Mouse (Mus musculus): ENCODE results near the gene Pdzd7. TPM values are rescaled to one million over a fixed set of nuclear protein-coding genes. Genes with fewer than 3 reads are reported as not detected.

Gene Pdzd7
- total RNA-seq, 1 experiment = 0.45 TPM

DNA sequence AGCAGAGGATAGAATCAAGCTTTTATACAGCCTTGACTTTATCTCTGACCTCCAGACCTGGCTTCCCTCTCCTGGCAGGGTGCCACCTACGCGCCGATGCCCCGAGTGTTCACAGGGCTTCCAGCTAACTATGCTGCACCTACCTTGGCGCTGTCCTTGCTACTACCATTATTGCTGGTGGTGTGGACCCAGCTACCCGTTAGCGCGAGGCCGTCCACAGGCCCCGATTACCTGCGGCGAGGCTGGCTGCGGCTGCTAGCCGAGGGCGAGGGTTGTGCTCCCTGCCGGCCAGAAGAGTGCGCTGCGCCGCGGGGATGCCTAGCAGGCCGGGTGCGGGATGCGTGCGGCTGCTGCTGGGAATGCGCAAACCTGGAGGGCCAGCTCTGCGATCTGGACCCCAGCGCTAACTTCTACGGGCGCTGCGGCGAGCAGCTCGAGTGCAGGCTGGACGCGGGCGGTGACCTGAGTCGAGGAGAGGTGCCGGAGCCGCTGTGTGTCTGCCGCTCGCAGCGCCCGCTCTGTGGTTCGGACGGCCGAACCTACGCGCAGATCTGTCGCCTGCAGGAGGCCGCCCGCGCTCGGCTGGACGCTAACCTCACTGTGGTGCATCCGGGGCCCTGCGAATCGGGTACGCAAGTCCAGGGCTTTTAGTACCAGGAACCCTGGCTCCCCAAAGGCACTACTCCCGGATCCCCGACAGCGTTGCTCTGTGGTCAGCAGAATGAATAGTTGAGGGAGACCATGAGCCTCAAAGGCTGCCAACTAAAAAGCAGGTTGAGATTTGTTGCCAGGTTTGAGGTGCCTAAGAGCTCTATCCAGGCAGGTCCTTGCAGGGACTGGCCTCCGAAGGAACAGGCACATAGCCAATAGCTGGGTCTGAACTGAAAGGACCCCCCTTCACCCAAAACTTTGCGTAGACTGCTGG is 31.3 kb upstream of the Pdzd7 start:
- Histone ChIP-seq H3K4me3 (ENCODE audit: insufficient read depth in 1 of 2, low read depth in 1 of 2, low read length in 2 of 2, poor library complexity in 1 of 2, severe bottlenecking in 1 of 2) (peak overlapping the region; percentile 53 to 64), H3K9me3 (ENCODE audit: control insufficient read depth, insufficient read depth, low read depth, low read length) (no peaks in the 10 kb centered on the region), H3K4me1 (ENCODE audit: control insufficient read depth in 2 of 2, insufficient read depth in 2 of 2, low read length in 2 of 2, poor library complexity in 1 of 2) (peaks cover 5 to 6% of the 10 kb centered on the region in 2 experiments; a peak in 3 of 4 replicates), H3K27ac (ENCODE audit: insufficient read depth, low read depth, low read length, poor library complexity, severe bottlenecking) (no peak overlapping the region), H3K36me3 (ENCODE audit: control insufficient read depth, insufficient read depth, low read length, poor library complexity, severe bottlenecking) (no peaks in the 10 kb centered on the region), H3K9ac (ENCODE audit: insufficient read depth, low read depth, low read length, poor library complexity, severe bottlenecking) (peak overlapping the region; percentile 46)
- in situ Hi-C loops (cut with MboI; ENCODE audit: low sequenced_read_pairs in 2 of 2, unreplicated experiment in 2 of 2) = no loop called here
- no peak for DNase-seq (ENCODE audit: low read depth, low spot score)
- TF ChIP-seq MAFK (IDR thresholded peaks at IDR 0.05; ENCODE audit: insufficient read depth, low read depth, low read length) (no peak), ZC3H11A (IDR thresholded peaks at IDR 0.05; ENCODE audit: borderline replicate concordance, low read depth, low read length) (no peak), ZNF384 (IDR thresholded peaks at IDR 0.05; ENCODE audit: low read depth, low read length) (no peak), HCFC1 (IDR thresholded peaks at IDR 0.05; ENCODE audit: borderline replicate concordance, insufficient read depth, low read length) (no peak), CHD2 (IDR thresholded peaks at IDR 0.05; ENCODE audit: low read depth, low read length) (no peak)

DNA sequence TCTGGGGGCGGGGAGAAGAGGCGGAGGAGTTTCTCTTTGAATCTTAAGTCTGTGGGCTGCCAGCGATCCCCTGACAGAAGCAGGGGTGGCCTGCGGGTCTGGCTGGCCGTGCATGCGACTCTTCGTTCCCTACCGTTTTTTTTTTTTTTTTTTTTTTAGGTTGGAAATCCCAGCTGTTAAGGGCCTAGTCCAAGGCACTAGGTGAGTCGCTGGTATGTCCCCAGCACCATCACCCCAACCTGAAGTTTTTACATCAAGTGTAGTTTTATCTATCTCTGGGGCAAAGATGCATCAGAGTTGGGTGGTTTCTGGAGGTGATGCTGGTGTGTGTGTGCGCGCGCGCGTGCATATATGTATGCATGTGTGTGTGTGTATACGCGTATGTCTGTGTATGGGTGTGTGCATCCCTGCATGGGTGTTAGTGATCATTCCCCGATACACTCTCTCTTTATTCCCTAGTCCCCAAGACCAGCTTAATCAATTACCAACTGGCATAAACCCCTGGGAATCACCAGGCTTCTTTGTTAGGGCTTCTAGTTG is 30.6 kb upstream of the Pdzd7 start:
- no peak overlapping the region for H3K9ac ChIP-seq (ENCODE audit: insufficient read depth, low read depth, low read length, poor library complexity, severe bottlenecking)
- H3K4me1 ChIP-seq (ENCODE audit: control insufficient read depth in 2 of 2, insufficient read depth in 2 of 2, low read length in 2 of 2, poor library complexity in 1 of 2) = peaks cover 0 to 6% of the 10 kb centered on the region in 2 experiments; a peak in 2 of 4 replicates
- TF ChIP-seq ZC3H11A (IDR thresholded peaks at IDR 0.05; ENCODE audit: borderline replicate concordance, low read depth, low read length) = no peak
- no peak for TF ChIP-seq HCFC1 (IDR thresholded peaks at IDR 0.05; ENCODE audit: borderline replicate concordance, insufficient read depth, low read length)
- TF ChIP-seq CHD2 (IDR thresholded peaks at IDR 0.05; ENCODE audit: low read depth, low read length) = no peak
- no peak for TF ChIP-seq MAFK (IDR thresholded peaks at IDR 0.05; ENCODE audit: insufficient read depth, low read depth, low read length)
- TF ChIP-seq ZNF384 (IDR thresholded peaks at IDR 0.05; ENCODE audit: low read depth, low read length) = no peak
- no peaks in the 10 kb centered on the region for H3K9me3 ChIP-seq (ENCODE audit: control insufficient read depth, insufficient read depth, low read depth, low read length)
- in situ Hi-C loops (cut with MboI; ENCODE audit: low sequenced_read_pairs in 2 of 2, unreplicated experiment in 2 of 2) = no loop called here
- no peak overlapping the region for H3K27ac ChIP-seq (ENCODE audit: insufficient read depth, low read depth, low read length, poor library complexity, severe bottlenecking)
- no peaks in the 10 kb centered on the region for H3K36me3 ChIP-seq (ENCODE audit: control insufficient read depth, insufficient read depth, low read length, poor library complexity, severe bottlenecking)
- peak overlapping the region; percentile 48 to 72; a peak in 2 of 4 replicates for H3K4me3 ChIP-seq (ENCODE audit: insufficient read depth in 1 of 2, low read depth in 1 of 2, low read length in 2 of 2, poor library complexity in 1 of 2, severe bottlenecking in 1 of 2)
- DNase-seq (ENCODE audit: low read depth, low spot score) = no peak

DNA sequence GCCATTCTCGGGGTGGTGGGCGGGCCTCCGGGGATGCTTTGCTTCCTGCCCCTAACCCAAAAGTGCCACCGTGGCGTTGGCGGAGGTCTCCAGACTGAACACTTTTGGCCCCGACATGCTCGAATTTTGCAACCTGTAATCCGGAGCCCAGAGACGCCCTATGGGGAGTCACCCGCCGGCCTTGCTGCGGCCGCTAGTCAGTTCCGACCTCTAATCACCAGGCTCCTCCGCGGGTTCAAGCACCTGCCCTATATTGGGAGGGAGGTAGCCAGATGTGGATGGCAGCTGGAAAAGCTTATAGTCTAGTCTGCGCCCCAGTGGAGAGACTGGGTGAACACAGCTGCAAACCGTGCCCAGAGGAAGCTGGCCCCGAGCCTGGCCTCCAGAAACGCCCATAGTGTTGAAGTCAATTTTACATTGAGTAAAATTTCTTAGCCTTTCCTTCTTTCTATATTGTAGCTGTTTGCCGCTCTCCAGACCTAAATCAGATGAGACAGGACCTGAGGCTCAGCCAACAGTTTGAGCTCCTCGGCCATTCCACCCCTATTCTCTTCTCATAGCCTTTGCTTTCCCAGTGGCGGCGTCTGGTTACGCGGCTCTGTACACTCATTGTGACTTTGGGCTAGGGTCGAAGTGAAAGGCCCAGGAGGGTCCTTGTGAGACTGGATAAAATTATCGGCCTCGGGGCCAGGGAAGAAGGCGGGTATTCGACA is 30.0 kb upstream of the Pdzd7 start:
- Histone ChIP-seq H3K36me3 (ENCODE audit: control insufficient read depth, insufficient read depth, low read length, poor library complexity, severe bottlenecking) (no peaks in the 10 kb centered on the region), H3K27ac (ENCODE audit: insufficient read depth, low read depth, low read length, poor library complexity, severe bottlenecking) (no peak overlapping the region), H3K4me3 (ENCODE audit: insufficient read depth in 1 of 2, low read depth in 1 of 2, low read length in 2 of 2, poor library complexity in 1 of 2, severe bottlenecking in 1 of 2) (peak overlapping the region; percentile 48 to 72), H3K9me3 (ENCODE audit: control insufficient read depth, insufficient read depth, low read depth, low read length) (no peaks in the 10 kb centered on the region), H3K4me1 (ENCODE audit: control insufficient read depth in 2 of 2, insufficient read depth in 2 of 2, low read length in 2 of 2, poor library complexity in 1 of 2) (peaks cover 0 to 2% of the 10 kb centered on the region in 2 experiments; a peak in 1 of 4 replicates), H3K9ac (ENCODE audit: insufficient read depth, low read depth, low read length, poor library complexity, severe bottlenecking) (peak overlapping the region; percentile 11; the same call in 1 of the 2 replicates)
- no peak for DNase-seq (ENCODE audit: low read depth, low spot score)
- TF ChIP-seq ZNF384 (IDR thresholded peaks at IDR 0.05; ENCODE audit: low read depth, low read length) (no peak), HCFC1 (IDR thresholded peaks at IDR 0.05; ENCODE audit: borderline replicate concordance, insufficient read depth, low read length) (no peak), ZC3H11A (IDR thresholded peaks at IDR 0.05; ENCODE audit: borderline replicate concordance, low read depth, low read length) (no peak), MAFK (IDR thresholded peaks at IDR 0.05; ENCODE audit: insufficient read depth, low read depth, low read length) (no peak), CHD2 (IDR thresholded peaks at IDR 0.05; ENCODE audit: low read depth, low read length) (no peak)
- in situ Hi-C loops (cut with MboI; ENCODE audit: low sequenced_read_pairs in 2 of 2, unreplicated experiment in 2 of 2) = no loop called here

DNA sequence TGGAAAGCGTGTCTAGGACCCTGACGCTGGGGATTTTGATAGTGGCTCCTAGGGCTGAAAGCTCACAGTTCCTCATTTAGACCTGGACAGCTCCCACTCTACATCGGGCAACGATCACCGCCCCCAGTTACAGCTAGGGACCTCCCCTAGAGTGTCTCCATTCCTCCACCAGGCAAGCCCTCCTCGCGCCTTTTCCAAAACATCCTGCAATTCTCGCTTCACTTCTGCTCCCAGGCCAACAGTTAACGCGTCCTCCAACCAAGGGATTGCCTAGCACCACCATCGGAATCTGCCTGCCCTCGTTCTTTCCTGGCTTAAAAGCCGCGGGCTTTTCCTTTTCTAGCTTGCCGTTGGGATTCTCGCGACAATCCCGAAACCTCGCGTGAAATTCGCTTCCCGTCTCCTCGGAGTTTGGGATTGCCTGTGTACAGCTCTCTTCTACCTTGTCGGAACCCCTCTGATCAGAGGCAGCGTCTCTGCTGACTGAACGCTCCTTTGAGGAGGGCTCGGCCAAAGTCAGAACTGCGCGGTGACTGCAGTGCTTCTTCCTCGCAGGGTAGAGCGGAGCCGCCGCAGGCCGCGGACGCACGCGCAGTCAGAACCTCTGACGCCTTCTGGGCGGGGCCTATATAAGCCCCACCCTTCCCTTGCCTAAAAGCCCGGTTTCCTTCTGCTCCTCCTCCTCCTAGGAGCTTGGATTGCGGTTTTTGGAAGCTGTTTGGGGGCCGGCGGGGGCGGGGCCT is 29.2 kb upstream of the Pdzd7 start, which contains the start of gene Kazald1:
Gene Kazald1 (plus strand): TSS at position 662 of the 743 bp plus-strand sequence.
- in situ Hi-C loops (cut with MboI; ENCODE audit: low sequenced_read_pairs in 2 of 2, unreplicated experiment in 2 of 2) = no loop called here
- peak within 1 kb of the TSS; percentile 91 for H3K9ac ChIP-seq (ENCODE audit: insufficient read depth, low read depth, low read length, poor library complexity, severe bottlenecking)
- DNase-seq (ENCODE audit: low read depth, low spot score) = peak; percentile 80
- H3K27ac ChIP-seq (ENCODE audit: insufficient read depth, low read depth, low read length, poor library complexity, severe bottlenecking) = peak within 1 kb of the TSS; percentile 83
- no peaks in the 10 kb centered on the region for H3K36me3 ChIP-seq (ENCODE audit: control insufficient read depth, insufficient read depth, low read length, poor library complexity, severe bottlenecking)
- TF ChIP-seq ZC3H11A (IDR thresholded peaks at IDR 0.05; ENCODE audit: borderline replicate concordance, low read depth, low read length) (no peak), CHD2 (IDR thresholded peaks at IDR 0.05; ENCODE audit: low read depth, low read length) (peak; percentile 99)
- peaks cover 0 to 2% of the 10 kb centered on the region in 2 experiments; a peak in 1 of 4 replicates for H3K4me1 ChIP-seq (ENCODE audit: control insufficient read depth in 2 of 2, insufficient read depth in 2 of 2, low read length in 2 of 2, poor library complexity in 1 of 2)
- peak within 1 kb of the TSS; percentile 72 to 78 for H3K4me3 ChIP-seq (ENCODE audit: insufficient read depth in 1 of 2, low read depth in 1 of 2, low read length in 2 of 2, poor library complexity in 1 of 2, severe bottlenecking in 1 of 2)
- no peaks in the 10 kb centered on the region for H3K9me3 ChIP-seq (ENCODE audit: control insufficient read depth, insufficient read depth, low read depth, low read length)
